Mouse (Mus musculus): ENCODE measurements at regions not wholly inside any gene's neighbourhood (a gene's known extent, or its start where the extent isn't known, plus 50 kb on each side); places are given as distances from the start of the nearest gene placed in this dataset.

- no peaks in the 10 kb centered on the region for H3K9me3 ChIP-seq (ENCODE audit: control insufficient read depth, low read length)
- H3K4me3 ChIP-seq (ENCODE audit: low read depth, low read length): no peak overlapping the region
- no peaks in the 10 kb centered on the region for H3K36me3 ChIP-seq (ENCODE audit: control insufficient read depth, insufficient read depth, low read length)
- 72% methylated on average over 3 of the region's 3 CpGs for WGBS
- no peak for ATAC-seq (ENCODE audit: insufficient number of reproducible peaks, low FRiP score, low TSS enrichment, low read depth)
- no peak overlapping the region for H3K4me2 ChIP-seq (ENCODE audit: low read depth, severe bottlenecking)
- no peak overlapping the region for H3K9ac ChIP-seq (ENCODE audit: low read length)
- H3K27me3 ChIP-seq (ENCODE audit: control insufficient read depth, insufficient read depth, low read length): peaks cover 23% of the 10 kb centered on the region
- no peak for DNase-seq (ENCODE audit: low spot score)
- 0 out of 2 replicates have a peak, but pooled peaks cover 3% of the 10 kb centered on the region for H3K4me1 ChIP-seq (ENCODE audit: control insufficient read depth, insufficient read depth, low read length)
- no peak overlapping the region for H3K27ac ChIP-seq (replicated peaks; ENCODE audit: low read depth, low read length)
Measured at GRCm38 (mm10) chr12:106177861-106178260, 167.8 kb downstream of the Vrk1 start.

GRCm38 (mm10) chr12:106178688-106179205, 168.7 kb downstream of the Vrk1 start:
- Histone ChIP-seq H3K27me3 (ENCODE audit: control insufficient read depth, insufficient read depth, low read length) (peaks cover 16% of the 10 kb centered on the region), H3K9ac (ENCODE audit: low read length) (no peak overlapping the region), H3K36me3 (ENCODE audit: control insufficient read depth, insufficient read depth, low read length) (no peaks in the 10 kb centered on the region), H3K27ac (replicated peaks; ENCODE audit: low read depth, low read length) (no peak overlapping the region), H3K4me1 (ENCODE audit: control insufficient read depth, insufficient read depth, low read length) (0 out of 2 replicates have a peak, but pooled peaks cover 3% of the 10 kb centered on the region), H3K4me2 (ENCODE audit: low read depth, severe bottlenecking) (no peak overlapping the region), H3K4me3 (ENCODE audit: low read depth, low read length) (no peak overlapping the region), H3K9me3 (ENCODE audit: control insufficient read depth, low read length) (no peaks in the 10 kb centered on the region)
- ATAC-seq (ENCODE audit: insufficient number of reproducible peaks, low FRiP score, low TSS enrichment, low read depth): no peak
- DNase-seq (ENCODE audit: low spot score): no peak
- 87% methylated on average over 11 of the region's 11 CpGs for WGBS

- Histone ChIP-seq H3K4me3 (ENCODE audit: low read depth, low read length) (no peak overlapping the region), H3K36me3 (ENCODE audit: control insufficient read depth, insufficient read depth, low read length) (no peaks in the 10 kb centered on the region), H3K27me3 (ENCODE audit: control insufficient read depth, insufficient read depth, low read length) (no peaks in the 10 kb centered on the region), H3K9ac (ENCODE audit: low read length) (no peak overlapping the region), H3K4me2 (ENCODE audit: low read depth, severe bottlenecking) (no peak overlapping the region), H3K9me3 (ENCODE audit: control insufficient read depth, low read length) (no peaks in the 10 kb centered on the region), H3K4me1 (ENCODE audit: control insufficient read depth, insufficient read depth, low read length) (no peaks in the 10 kb centered on the region), H3K27ac (replicated peaks; ENCODE audit: low read depth, low read length) (no peak overlapping the region)
- no peak for ATAC-seq (ENCODE audit: insufficient number of reproducible peaks, low FRiP score, low TSS enrichment, low read depth)
- DNase-seq (ENCODE audit: low spot score): no peak
- WGBS: 75% methylated on average over 7 of the region's 7 CpGs
Measured at GRCm38 (mm10) chr12:106182923-106183322, 172.9 kb downstream of the Vrk1 start.

- Histone ChIP-seq H3K9ac (ENCODE audit: low read length) (no peak overlapping the region), H3K27ac (replicated peaks; ENCODE audit: low read depth, low read length) (no peak overlapping the region), H3K4me1 (ENCODE audit: control insufficient read depth, insufficient read depth, low read length) (no peaks in the 10 kb centered on the region), H3K4me2 (ENCODE audit: low read depth, severe bottlenecking) (no peak overlapping the region), H3K27me3 (ENCODE audit: control insufficient read depth, insufficient read depth, low read length) (no peaks in the 10 kb centered on the region), H3K4me3 (ENCODE audit: low read depth, low read length) (no peak overlapping the region), H3K36me3 (ENCODE audit: control insufficient read depth, insufficient read depth, low read length) (no peaks in the 10 kb centered on the region), H3K9me3 (ENCODE audit: control insufficient read depth, low read length) (no peaks in the 10 kb centered on the region)
- WGBS: 93% methylated on average over 5 of the region's 5 CpGs
- ATAC-seq (ENCODE audit: insufficient number of reproducible peaks, low FRiP score, low TSS enrichment, low read depth) (no peak), DNase-seq (ENCODE audit: low spot score) (no peak)
Measured at GRCm38 (mm10) chr12:106183973-106184372, 173.9 kb downstream of the Vrk1 start.

- ATAC-seq (ENCODE audit: insufficient number of reproducible peaks, low FRiP score, low TSS enrichment, low read depth) (no peak), DNase-seq (ENCODE audit: low spot score) (no peak)
- Histone ChIP-seq H3K36me3 (ENCODE audit: control insufficient read depth, insufficient read depth, low read length) (no peaks in the 10 kb centered on the region), H3K4me1 (ENCODE audit: control insufficient read depth, insufficient read depth, low read length) (no peaks in the 10 kb centered on the region), H3K27me3 (ENCODE audit: control insufficient read depth, insufficient read depth, low read length) (no peaks in the 10 kb centered on the region), H3K9me3 (ENCODE audit: control insufficient read depth, low read length) (no peaks in the 10 kb centered on the region), H3K4me3 (ENCODE audit: low read depth, low read length) (no peak overlapping the region), H3K27ac (replicated peaks; ENCODE audit: low read depth, low read length) (no peak overlapping the region), H3K4me2 (ENCODE audit: low read depth, severe bottlenecking) (no peak overlapping the region), H3K9ac (ENCODE audit: low read length) (no peak overlapping the region)
- 69% methylated on average over 18 of the region's 18 CpGs for WGBS
Measured at GRCm38 (mm10) chr12:106185398-106186077, 175.5 kb downstream of the Vrk1 start.

GRCm38 (mm10) chr12:106186501-106186900, 176.5 kb downstream of the Vrk1 start:
- Histone ChIP-seq H3K4me2 (ENCODE audit: low read depth, severe bottlenecking) (no peak overlapping the region), H3K27me3 (ENCODE audit: control insufficient read depth, insufficient read depth, low read length) (no peaks in the 10 kb centered on the region), H3K27ac (replicated peaks; ENCODE audit: low read depth, low read length) (no peak overlapping the region), H3K9me3 (ENCODE audit: control insufficient read depth, low read length) (no peaks in the 10 kb centered on the region), H3K4me1 (ENCODE audit: control insufficient read depth, insufficient read depth, low read length) (no peaks in the 10 kb centered on the region), H3K4me3 (ENCODE audit: low read depth, low read length) (no peak overlapping the region), H3K36me3 (ENCODE audit: control insufficient read depth, insufficient read depth, low read length) (no peaks in the 10 kb centered on the region), H3K9ac (ENCODE audit: low read length) (no peak overlapping the region)
- ATAC-seq (ENCODE audit: insufficient number of reproducible peaks, low FRiP score, low TSS enrichment, low read depth) (no peak), DNase-seq (ENCODE audit: low spot score) (no peak)
- WGBS: 81% methylated on average over 10 of the region's 10 CpGs

- Histone ChIP-seq H3K27ac (replicated peaks; ENCODE audit: low read depth, low read length) (no peak overlapping the region), H3K4me3 (ENCODE audit: low read depth, low read length) (no peak overlapping the region), H3K36me3 (ENCODE audit: control insufficient read depth, insufficient read depth, low read length) (no peaks in the 10 kb centered on the region), H3K4me1 (ENCODE audit: control insufficient read depth, insufficient read depth, low read length) (no peaks in the 10 kb centered on the region), H3K27me3 (ENCODE audit: control insufficient read depth, insufficient read depth, low read length) (no peaks in the 10 kb centered on the region), H3K9me3 (ENCODE audit: control insufficient read depth, low read length) (no peaks in the 10 kb centered on the region), H3K4me2 (ENCODE audit: low read depth, severe bottlenecking) (no peak overlapping the region), H3K9ac (ENCODE audit: low read length) (no peak overlapping the region)
- no peak for DNase-seq (ENCODE audit: low spot score)
- ATAC-seq (ENCODE audit: insufficient number of reproducible peaks, low FRiP score, low TSS enrichment, low read depth): no peak
- WGBS: 90% methylated on average over 7 of the region's 7 CpGs
Measured at GRCm38 (mm10) chr12:106191771-106192170, 181.7 kb downstream of the Vrk1 start.

GRCm38 (mm10) chr12:106199302-106199701, 189.3 kb downstream of the Vrk1 start:
- no peak for ATAC-seq (ENCODE audit: insufficient number of reproducible peaks, low FRiP score, low TSS enrichment, low read depth)
- no peak overlapping the region for H3K9ac ChIP-seq (ENCODE audit: low read length)

GRCm38 (mm10) chr12:106203526-106203925, 193.5 kb downstream of the Vrk1 start:
- Histone ChIP-seq H3K4me2 (ENCODE audit: low read depth, severe bottlenecking) (no peak overlapping the region), H3K9ac (ENCODE audit: low read length) (no peak overlapping the region), H3K27ac (replicated peaks; ENCODE audit: low read depth, low read length) (no peak overlapping the region), H3K4me3 (ENCODE audit: low read depth, low read length) (no peak overlapping the region), H3K4me1 (ENCODE audit: control insufficient read depth, insufficient read depth, low read length) (peaks cover 6% of the 10 kb centered on the region; the same call in 1 of the 2 replicates), H3K27me3 (ENCODE audit: control insufficient read depth, insufficient read depth, low read length) (no peaks in the 10 kb centered on the region), H3K36me3 (ENCODE audit: control insufficient read depth, insufficient read depth, low read length) (no peaks in the 10 kb centered on the region), H3K9me3 (ENCODE audit: control insufficient read depth, low read length) (no peaks in the 10 kb centered on the region)
- DNase-seq (ENCODE audit: low spot score): no peak
- no peak for ATAC-seq (ENCODE audit: insufficient number of reproducible peaks, low FRiP score, low TSS enrichment, low read depth)
- 92% methylated on average over 8 of the region's 8 CpGs for WGBS

More at GRCm38 (mm10) chr12:106199302-106199701, 189.3 kb downstream of the Vrk1 start:
- Histone ChIP-seq H3K27ac (replicated peaks; ENCODE audit: low read depth, low read length) (no peak overlapping the region), H3K27me3 (ENCODE audit: control insufficient read depth, insufficient read depth, low read length) (no peaks in the 10 kb centered on the region), H3K36me3 (ENCODE audit: control insufficient read depth, insufficient read depth, low read length) (no peaks in the 10 kb centered on the region), H3K4me1 (ENCODE audit: control insufficient read depth, insufficient read depth, low read length) (peaks cover 6% of the 10 kb centered on the region; the same call in 1 of the 2 replicates), H3K4me2 (ENCODE audit: low read depth, severe bottlenecking) (no peak overlapping the region), H3K9me3 (ENCODE audit: control insufficient read depth, low read length) (no peaks in the 10 kb centered on the region), H3K4me3 (ENCODE audit: low read depth, low read length) (no peak overlapping the region)
- DNase-seq (ENCODE audit: low spot score): no peak
- WGBS: 3% methylated on average over 4 of the region's 4 CpGs

Data from limb, embryonic 11.5 days (tissue).